Mouse (Mus musculus) liver, adult (tissue): ENCODE data around the gene Hdac4.

ENCODE experiments used
- GATA4 ChIP-seq: IDR thresholded peaks from 2 replicates; pipeline ENCODE4 v1.6.1; 2014; ENCODE audit warnings: mild to moderate bottlenecking, low read length; ENCODE audit not compliant: insufficient replicate concordance

Gene Hdac4

DNA sequence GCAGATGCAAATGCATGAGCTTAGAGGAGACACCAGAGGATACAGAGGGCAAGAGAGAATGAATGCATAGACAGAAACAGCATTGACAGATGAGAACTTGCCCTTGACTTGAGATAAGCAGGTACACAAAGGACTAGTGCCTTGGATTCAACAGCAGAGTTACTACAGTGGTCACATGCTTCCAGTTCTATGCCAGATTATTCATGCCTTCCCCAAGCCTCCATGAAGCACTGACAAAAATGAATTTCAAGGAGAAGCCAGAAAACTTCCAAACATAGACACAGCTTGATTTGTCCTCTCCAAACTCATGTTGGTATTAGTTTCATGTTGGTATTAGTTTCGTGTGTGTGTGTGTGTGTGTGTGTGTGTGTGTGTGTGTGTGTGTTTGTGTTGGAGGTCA is 149.8 kb downstream of the Hdac4 start:
- no peak for TF ChIP-seq GATA4

DNA sequence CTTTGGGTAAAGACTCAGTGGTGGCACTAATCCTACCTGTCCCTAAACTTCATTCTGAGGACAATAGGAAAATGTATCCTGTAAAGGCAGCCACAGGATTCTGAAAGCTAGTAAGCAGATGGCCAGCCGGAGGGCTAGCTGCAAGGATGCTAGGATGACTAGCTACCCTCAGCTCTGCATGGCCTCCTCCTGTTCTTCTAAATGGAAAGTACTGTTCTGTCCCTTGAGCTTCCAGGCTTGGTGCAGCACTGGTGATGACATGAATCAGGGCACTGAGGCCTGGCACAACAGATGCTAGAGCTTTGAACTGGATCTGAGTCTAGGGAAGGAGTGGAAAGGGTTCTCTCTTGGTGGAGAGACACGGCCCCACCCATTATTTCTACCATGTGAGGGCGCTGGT is 150.6 kb downstream of the Hdac4 start:
- TF ChIP-seq GATA4 = no peak

DNA sequence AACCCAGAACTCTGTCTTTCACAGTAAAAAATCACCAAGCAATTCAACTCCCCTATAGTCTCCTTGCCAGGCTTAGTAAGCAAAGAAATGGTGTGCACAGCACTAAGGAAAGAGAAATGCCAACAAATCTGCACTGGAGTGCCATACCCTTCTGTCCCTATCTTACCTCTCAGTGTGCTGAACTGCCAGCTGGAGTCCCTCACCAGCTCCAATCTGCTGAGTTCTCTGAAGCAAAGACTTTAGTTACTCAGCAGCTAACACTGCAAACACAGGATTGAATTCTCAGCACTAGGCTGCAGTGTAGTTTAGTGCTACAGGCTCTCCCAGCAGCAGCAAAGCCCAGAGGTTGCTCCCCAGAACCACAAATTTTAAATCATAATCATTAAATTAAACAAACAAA is 151.5 kb downstream of the Hdac4 start:
- TF ChIP-seq GATA4 = no peak

DNA sequence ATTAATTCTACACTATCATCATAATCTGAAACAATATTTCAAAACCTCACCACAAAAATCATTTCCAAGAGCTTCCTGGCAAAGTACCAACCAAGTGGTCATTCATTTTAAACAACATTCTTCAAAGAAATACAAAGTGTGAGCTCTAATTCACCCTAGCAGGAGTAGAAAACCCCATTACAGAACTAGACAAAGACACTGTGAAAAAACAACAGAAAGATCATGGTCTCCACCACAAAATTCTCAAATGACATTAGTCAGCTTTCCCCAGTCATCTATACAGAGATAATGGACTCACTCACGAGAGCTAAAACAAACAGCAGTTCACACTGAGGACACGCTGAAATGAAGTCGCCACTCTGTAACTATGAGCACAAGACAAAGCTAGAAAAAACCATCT is 153.4 kb downstream of the Hdac4 start:
- no peak for TF ChIP-seq GATA4

DNA sequence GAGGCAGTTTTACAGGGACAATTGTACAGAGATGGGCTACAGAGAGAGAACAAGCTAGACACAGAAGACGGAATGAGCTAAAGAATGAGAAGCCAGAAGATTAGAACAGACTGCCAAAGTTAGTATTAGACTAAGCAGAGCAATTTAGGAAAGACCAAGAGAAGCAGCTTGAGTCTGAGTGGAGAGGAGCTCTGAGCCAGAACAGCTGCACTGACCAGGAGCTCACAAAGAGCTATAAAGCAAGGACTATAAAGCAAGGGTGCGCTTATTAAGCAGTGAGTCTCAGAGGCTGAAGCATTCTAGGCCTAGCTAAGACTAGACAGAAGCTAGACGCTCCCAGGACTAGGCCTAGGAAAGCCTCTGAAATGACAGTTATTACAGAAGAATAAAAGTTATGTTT is 154.2 kb downstream of the Hdac4 start:
- no peak for TF ChIP-seq GATA4

DNA sequence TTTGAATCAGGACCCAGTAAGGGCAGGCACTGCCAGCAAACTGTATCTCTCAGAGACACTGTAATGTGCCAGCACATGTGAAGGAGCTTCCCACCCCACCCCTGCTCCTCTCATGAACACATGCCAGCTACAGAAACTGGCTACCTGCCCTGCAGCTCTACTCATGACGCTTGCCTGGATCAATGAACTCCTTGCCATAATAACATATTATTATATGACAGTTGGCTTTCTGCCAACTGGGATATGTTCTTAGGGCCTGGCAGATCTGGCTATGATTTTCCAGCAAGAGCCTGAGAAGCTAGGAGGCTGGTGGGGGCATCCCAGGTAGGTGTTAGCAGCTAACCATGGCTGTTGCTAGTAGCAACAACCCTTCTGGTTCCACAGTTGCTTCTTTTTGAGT is 156.8 kb downstream of the Hdac4 start:
- TF ChIP-seq GATA4 = no peak

DNA sequence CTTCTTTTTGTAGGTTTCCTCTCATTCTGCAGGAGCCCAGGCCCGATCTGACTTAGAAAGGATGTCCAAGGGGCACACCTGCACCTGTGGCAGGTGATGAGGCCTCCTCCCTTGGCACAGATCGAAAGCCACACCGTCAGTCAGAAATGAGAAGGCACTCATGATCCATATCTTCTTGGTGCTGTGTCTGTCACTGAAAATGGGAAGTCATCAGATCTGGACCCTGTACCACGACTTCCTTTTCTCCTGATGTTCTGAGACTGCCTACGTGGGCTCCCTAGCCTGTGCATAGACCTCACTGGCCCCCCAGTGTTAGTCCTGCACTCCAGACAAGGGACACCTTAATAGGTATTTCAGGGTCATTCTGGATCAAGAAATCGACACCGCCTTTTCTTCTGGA is 158.5 kb downstream of the Hdac4 start:
- TF ChIP-seq GATA4 = no peak

DNA sequence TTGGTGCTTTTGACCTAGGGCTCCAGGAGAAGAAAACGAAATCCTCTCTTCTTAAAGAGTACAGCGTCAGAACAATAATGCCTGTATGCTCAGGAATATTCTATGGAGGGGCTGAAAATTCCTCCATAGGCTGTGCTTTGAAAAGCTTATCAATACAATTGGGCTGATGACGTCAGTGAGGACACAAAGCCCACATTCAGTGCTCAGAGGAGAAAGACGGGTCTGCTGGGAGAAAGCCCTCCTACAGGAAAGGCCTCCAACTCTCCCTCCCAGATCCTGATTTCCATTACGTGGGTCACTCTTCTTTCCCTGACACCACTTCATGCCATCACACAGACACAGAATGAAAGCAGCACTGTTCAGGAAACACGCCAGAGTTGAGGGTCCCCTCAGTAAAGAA is 159.7 kb downstream of the Hdac4 start:
- no peak for TF ChIP-seq GATA4

DNA sequence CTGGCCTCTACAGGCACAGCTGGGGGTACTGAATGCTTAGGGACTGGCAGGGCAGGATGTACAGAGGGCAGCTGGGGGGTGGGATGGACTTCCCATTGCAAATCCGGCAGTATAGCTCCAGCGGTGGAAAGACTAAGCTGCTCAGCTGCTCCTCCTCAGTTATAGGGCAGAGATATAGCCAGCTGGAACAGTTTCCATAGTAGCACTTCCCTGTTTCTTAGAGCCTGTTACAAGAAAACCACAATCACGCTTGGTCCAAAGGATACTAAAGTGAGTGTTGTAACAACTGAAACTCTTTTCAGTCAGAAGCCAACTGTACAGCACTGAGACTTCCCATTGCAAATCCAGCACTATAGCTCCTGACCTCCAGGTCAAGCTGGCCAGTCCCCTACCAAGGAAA is 161.3 kb downstream of the Hdac4 start:
- no peak for TF ChIP-seq GATA4

DNA sequence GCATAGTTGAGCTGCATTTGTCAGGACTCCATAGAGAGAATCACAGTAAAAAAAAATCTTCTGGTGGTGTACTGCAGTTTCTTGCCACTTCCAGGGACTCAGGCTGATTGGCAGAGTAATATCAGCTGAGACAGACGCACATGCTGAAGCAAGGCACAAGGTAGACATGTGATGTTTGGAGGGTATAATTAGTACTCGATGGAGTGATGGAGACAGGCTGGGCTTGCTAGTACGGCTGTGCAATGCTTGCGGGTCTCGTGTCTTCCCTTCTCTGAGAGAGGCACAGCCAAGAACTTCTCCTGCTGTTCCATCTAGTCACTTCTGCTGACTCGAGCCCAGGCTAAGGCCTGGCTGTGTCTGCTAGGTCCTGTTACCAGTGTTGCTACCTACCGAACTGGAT is 162.0 kb downstream of the Hdac4 start:
- TF ChIP-seq GATA4 = no peak

DNA sequence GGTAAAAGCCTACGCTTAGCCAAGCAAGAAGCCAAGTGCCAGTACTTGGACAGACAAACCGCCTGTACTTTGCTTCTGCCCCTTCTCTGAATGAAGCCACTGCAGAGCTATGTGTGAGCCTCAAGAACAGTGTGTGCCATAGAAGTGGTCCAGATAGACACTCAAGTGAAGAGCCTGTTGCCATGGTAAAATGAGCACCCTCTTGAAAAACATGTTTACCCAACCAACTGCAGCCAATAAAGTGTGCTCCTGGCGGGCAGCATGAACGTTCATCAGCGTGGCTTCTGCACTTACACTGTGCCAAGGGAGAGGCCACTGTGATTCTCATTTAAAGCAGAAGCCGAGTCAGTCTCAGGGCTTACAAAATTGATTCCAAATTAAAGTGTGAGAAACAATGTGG is 165.0 kb downstream of the Hdac4 start:
- TF ChIP-seq GATA4 = no peak

DNA sequence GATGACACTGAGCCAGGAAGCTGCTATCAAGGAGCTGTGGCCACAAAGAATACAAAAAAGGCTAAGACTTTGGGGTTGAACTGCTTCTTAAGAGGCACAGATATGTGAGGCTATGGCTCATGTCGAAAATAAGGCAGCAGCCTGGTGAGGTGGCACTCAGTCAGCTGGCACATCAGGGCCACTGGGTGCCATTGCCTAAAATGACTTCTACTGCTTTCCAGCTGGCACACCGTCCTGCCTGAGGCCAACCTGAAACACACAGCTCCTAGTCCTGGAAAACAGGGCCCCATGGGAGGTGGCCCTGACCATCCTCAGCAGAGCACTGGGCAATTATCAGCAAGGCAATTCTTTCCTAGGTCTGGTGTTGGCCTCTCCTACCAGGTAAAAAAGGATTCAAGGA is 167.3 kb downstream of the Hdac4 start:
- no peak for TF ChIP-seq GATA4

DNA sequence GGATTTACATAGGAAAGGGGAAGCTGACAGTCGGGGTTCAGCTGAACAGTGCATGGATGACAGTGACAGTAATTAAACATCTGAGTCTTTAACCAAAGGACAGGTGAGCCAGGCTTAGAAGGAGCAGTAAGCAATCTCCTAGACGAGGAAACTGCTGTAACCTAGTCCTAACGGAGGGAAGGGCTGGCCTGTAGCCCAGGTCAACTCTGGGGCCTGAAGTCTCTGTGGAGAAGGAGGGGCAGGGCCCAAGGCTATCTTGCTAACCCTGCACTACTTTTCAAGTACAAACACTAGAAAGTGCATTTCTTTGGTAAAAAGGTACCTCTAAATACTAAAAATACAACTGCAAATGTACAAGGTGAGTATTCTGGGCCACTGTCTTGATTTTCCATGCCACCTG is 169.1 kb downstream of the Hdac4 start:
- TF ChIP-seq GATA4 = no peak

DNA sequence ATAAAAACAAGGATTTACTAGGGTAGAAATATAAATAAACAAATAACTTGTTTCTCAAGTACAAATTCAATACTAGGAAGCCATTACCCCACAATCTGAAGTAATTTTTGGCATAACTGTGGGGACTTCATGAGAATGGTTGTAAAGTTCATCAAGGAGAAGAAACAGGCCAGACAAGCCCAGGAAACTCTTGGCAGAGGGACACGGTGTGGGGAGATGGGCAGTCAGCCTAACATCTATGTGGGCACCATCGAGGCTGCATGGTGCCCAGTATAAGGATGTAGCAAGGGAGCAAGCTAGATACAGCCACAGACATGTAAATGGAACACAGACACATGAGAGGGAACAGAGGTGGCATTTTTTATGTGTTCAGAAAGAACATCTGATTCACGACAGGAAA is 171.6 kb downstream of the Hdac4 start:
- TF ChIP-seq GATA4 = no peak

DNA sequence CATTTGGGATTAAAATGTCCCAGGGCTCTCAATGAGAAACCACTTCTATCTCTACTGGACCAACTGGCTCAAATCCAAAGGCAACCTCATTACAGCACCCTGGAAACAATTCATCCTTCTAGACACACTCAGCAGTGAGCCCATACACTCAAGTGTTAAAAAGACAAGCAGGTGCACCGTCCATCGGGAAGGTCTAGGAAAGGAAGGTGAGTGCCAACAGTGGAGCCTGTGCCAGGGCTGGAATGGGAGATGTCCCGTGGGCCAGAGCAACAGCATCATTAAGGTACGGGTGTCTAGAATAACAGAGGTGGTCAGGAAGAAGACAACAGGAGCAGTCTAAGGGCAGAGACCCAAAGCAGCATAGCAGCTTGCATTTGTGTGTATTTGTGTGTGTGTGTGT is 173.5 kb downstream of the Hdac4 start:
- no peak for TF ChIP-seq GATA4

DNA sequence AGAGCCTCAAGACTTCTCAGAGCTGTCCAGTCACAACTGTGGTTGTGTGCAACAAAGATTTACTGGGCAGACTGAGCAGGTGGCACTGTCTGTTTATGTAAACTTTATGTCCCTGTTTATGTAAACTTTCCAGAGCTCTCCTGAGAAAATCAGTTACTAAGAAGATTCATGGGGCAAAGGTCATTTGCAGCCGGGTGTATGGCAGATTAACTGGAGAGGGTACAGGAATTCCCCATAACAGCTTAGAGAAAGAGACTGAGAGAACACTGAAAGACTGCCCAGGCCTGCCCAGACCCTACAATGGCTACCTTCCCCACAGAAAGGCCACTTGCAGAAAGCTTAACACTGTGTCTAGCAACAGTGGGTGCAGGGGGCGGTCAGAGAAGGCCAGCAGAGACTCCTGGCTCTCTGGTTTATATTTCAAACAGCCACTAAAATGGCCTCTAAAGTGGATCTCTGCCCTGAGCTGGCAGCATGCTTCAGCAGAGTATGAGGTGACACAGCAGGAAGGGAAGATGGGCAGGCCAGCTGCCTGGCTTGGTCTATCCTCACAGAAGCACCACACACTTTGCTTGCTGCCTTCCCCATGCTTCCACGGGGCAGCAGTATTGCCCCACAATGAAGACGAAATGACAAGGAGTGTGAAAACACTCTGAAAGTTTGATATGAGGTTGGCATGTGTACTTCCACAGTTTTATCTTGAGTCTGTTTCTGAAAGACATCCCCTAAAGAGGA is 179.4 kb downstream of the Hdac4 start:
- TF ChIP-seq GATA4 = no peak

DNA sequence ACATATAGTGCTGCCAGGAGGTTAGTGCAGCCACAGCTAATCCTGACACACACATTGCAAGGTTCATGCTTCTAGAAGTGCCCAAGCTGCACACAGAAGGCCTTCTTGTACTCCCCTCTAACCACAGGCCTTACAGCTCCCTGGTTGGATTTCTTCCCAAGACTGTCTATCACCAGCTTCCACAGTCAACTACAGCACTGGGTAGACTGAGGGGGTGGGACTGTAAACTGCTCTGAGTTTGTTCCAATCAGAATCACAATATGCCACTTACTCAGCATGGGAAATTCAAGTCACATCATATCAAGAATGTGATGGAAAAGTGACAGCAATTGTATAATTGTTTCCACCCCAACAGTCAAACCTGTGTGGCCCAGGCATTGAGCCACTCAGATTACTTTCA is 180.2 kb downstream of the Hdac4 start:
- no peak for TF ChIP-seq GATA4
